Mouse (Mus musculus): ENCODE results near the gene Setdb1. TPM values are rescaled to one million over a fixed set of nuclear protein-coding genes. Genes with fewer than 3 reads are reported as not detected.
A peak's percentile ranks its signal among the peaks of the same experiment; 100 is the strongest.

Gene Setdb1
- total RNA-seq, 1 experiment, result 59.1 TPM

- H3K36me3 ChIP-seq (ENCODE audit: control insufficient read depth, insufficient read depth, low read length, poor library complexity, severe bottlenecking), result peaks cover 32% of the 10 kb centered on the region
- in situ Hi-C loops (cut with MboI; ENCODE audit: low sequenced_read_pairs in 2 of 2, unreplicated experiment in 2 of 2), result no loop called here
- H3K9me3 ChIP-seq (ENCODE audit: control insufficient read depth, insufficient read depth, low read depth, low read length), result no peaks in the 10 kb centered on the region
- no peak for TF ChIP-seq ZC3H11A (IDR thresholded peaks at IDR 0.05; ENCODE audit: borderline replicate concordance, low read depth, low read length)
- TF ChIP-seq MAFK (IDR thresholded peaks at IDR 0.05; ENCODE audit: insufficient read depth, low read depth, low read length), result no peak
- TF ChIP-seq CHD2 (IDR thresholded peaks at IDR 0.05; ENCODE audit: low read depth, low read length), result no peak
- TF ChIP-seq ZNF384 (IDR thresholded peaks at IDR 0.05; ENCODE audit: low read depth, low read length), result no peak
- TF ChIP-seq HCFC1 (IDR thresholded peaks at IDR 0.05; ENCODE audit: borderline replicate concordance, insufficient read depth, low read length), result no peak
- no peak overlapping the region for H3K4me3 ChIP-seq (ENCODE audit: insufficient read depth in 1 of 2, low read depth in 1 of 2, low read length in 2 of 2, poor library complexity in 1 of 2, severe bottlenecking in 1 of 2)
- H3K9ac ChIP-seq (ENCODE audit: insufficient read depth, low read depth, low read length, poor library complexity, severe bottlenecking), result no peak overlapping the region
- H3K4me1 ChIP-seq (ENCODE audit: control insufficient read depth in 2 of 2, insufficient read depth in 2 of 2, low read length in 2 of 2, poor library complexity in 1 of 2), result peaks cover 2 to 40% of the 10 kb centered on the region in 2 experiments; a peak in 2 of 4 replicates
- peak overlapping the region; percentile 10; the same call in 1 of the 2 replicates for H3K27ac ChIP-seq (ENCODE audit: insufficient read depth, low read depth, low read length, poor library complexity, severe bottlenecking)
- DNase-seq (ENCODE audit: low read depth, low spot score), result no peak
Observed at GRCm38 (mm10) chr3:95294316-95294715, 62.7 kb downstream of the Setdb1 start.

- peak overlapping the region; percentile 41; the same call in 1 of the 2 replicates for H3K9ac ChIP-seq (ENCODE audit: insufficient read depth, low read depth, low read length, poor library complexity, severe bottlenecking)
- peaks cover 36% of the 10 kb centered on the region for H3K36me3 ChIP-seq (ENCODE audit: control insufficient read depth, insufficient read depth, low read length, poor library complexity, severe bottlenecking)
- H3K9me3 ChIP-seq (ENCODE audit: control insufficient read depth, insufficient read depth, low read depth, low read length), result no peaks in the 10 kb centered on the region
- peak overlapping the region; percentile 12; the same call in 1 of the 2 replicates for H3K27ac ChIP-seq (ENCODE audit: insufficient read depth, low read depth, low read length, poor library complexity, severe bottlenecking)
- no peak overlapping the region for H3K4me3 ChIP-seq (ENCODE audit: insufficient read depth in 1 of 2, low read depth in 1 of 2, low read length in 2 of 2, poor library complexity in 1 of 2, severe bottlenecking in 1 of 2)
- peaks cover 2 to 40% of the 10 kb centered on the region in 2 experiments; a peak in 2 of 4 replicates for H3K4me1 ChIP-seq (ENCODE audit: control insufficient read depth in 2 of 2, insufficient read depth in 2 of 2, low read length in 2 of 2, poor library complexity in 1 of 2)
- TF ChIP-seq ZNF384 (IDR thresholded peaks at IDR 0.05; ENCODE audit: low read depth, low read length) (no peak), HCFC1 (IDR thresholded peaks at IDR 0.05; ENCODE audit: borderline replicate concordance, insufficient read depth, low read length) (no peak), CHD2 (IDR thresholded peaks at IDR 0.05; ENCODE audit: low read depth, low read length) (no peak), MAFK (IDR thresholded peaks at IDR 0.05; ENCODE audit: insufficient read depth, low read depth, low read length) (no peak), ZC3H11A (IDR thresholded peaks at IDR 0.05; ENCODE audit: borderline replicate concordance, low read depth, low read length) (no peak)
- in situ Hi-C loops (cut with MboI; ENCODE audit: low sequenced_read_pairs in 2 of 2, unreplicated experiment in 2 of 2), result no loop called here
- no peak for DNase-seq (ENCODE audit: low read depth, low spot score)
Observed at GRCm38 (mm10) chr3:95293537-95293936, 63.5 kb downstream of the Setdb1 start.

- in situ Hi-C loops (cut with MboI; ENCODE audit: low sequenced_read_pairs in 2 of 2, unreplicated experiment in 2 of 2), result no loop called here
- peaks cover 2 to 40% of the 10 kb centered on the region in 2 experiments; a peak in 2 of 4 replicates for H3K4me1 ChIP-seq (ENCODE audit: control insufficient read depth in 2 of 2, insufficient read depth in 2 of 2, low read length in 2 of 2, poor library complexity in 1 of 2)
- no peaks in the 10 kb centered on the region for H3K9me3 ChIP-seq (ENCODE audit: control insufficient read depth, insufficient read depth, low read depth, low read length)
- H3K36me3 ChIP-seq (ENCODE audit: control insufficient read depth, insufficient read depth, low read length, poor library complexity, severe bottlenecking), result peaks cover 41% of the 10 kb centered on the region
- no peak overlapping the region for H3K9ac ChIP-seq (ENCODE audit: insufficient read depth, low read depth, low read length, poor library complexity, severe bottlenecking)
- no peak overlapping the region for H3K27ac ChIP-seq (ENCODE audit: insufficient read depth, low read depth, low read length, poor library complexity, severe bottlenecking)
- DNase-seq (ENCODE audit: low read depth, low spot score), result no peak
- no peak overlapping the region for H3K4me3 ChIP-seq (ENCODE audit: insufficient read depth in 1 of 2, low read depth in 1 of 2, low read length in 2 of 2, poor library complexity in 1 of 2, severe bottlenecking in 1 of 2)
- TF ChIP-seq MAFK (IDR thresholded peaks at IDR 0.05; ENCODE audit: insufficient read depth, low read depth, low read length) (no peak), ZNF384 (IDR thresholded peaks at IDR 0.05; ENCODE audit: low read depth, low read length) (no peak), ZC3H11A (IDR thresholded peaks at IDR 0.05; ENCODE audit: borderline replicate concordance, low read depth, low read length) (no peak), HCFC1 (IDR thresholded peaks at IDR 0.05; ENCODE audit: borderline replicate concordance, insufficient read depth, low read length) (no peak), CHD2 (IDR thresholded peaks at IDR 0.05; ENCODE audit: low read depth, low read length) (no peak)
Observed at GRCm38 (mm10) chr3:95292899-95293298, 64.1 kb downstream of the Setdb1 start.

GRCm38 (mm10) chr3:95291041-95291440 is 66.0 kb downstream of the Setdb1 start:
- Histone ChIP-seq H3K27ac (ENCODE audit: insufficient read depth, low read depth, low read length, poor library complexity, severe bottlenecking) (0 out of 2 replicates have a peak overlapping the region, but pooled peaks have one; percentile 76), H3K4me3 (ENCODE audit: insufficient read depth in 1 of 2, low read depth in 1 of 2, low read length in 2 of 2, poor library complexity in 1 of 2, severe bottlenecking in 1 of 2) (no peak overlapping the region), H3K4me1 (ENCODE audit: control insufficient read depth in 2 of 2, insufficient read depth in 2 of 2, low read length in 2 of 2, poor library complexity in 1 of 2) (peaks cover 2 to 38% of the 10 kb centered on the region in 2 experiments; a peak in 2 of 4 replicates), H3K36me3 (ENCODE audit: control insufficient read depth, insufficient read depth, low read length, poor library complexity, severe bottlenecking) (peaks cover 41% of the 10 kb centered on the region), H3K9me3 (ENCODE audit: control insufficient read depth, insufficient read depth, low read depth, low read length) (no peaks in the 10 kb centered on the region), H3K9ac (ENCODE audit: insufficient read depth, low read depth, low read length, poor library complexity, severe bottlenecking) (no peak overlapping the region)
- no peak for DNase-seq (ENCODE audit: low read depth, low spot score)
- no peak for TF ChIP-seq MAFK (IDR thresholded peaks at IDR 0.05; ENCODE audit: insufficient read depth, low read depth, low read length)
- TF ChIP-seq CHD2 (IDR thresholded peaks at IDR 0.05; ENCODE audit: low read depth, low read length), result no peak
- no peak for TF ChIP-seq ZNF384 (IDR thresholded peaks at IDR 0.05; ENCODE audit: low read depth, low read length)
- TF ChIP-seq HCFC1 (IDR thresholded peaks at IDR 0.05; ENCODE audit: borderline replicate concordance, insufficient read depth, low read length), result no peak
- no peak for TF ChIP-seq ZC3H11A (IDR thresholded peaks at IDR 0.05; ENCODE audit: borderline replicate concordance, low read depth, low read length)
- in situ Hi-C loops (cut with MboI; ENCODE audit: low sequenced_read_pairs in 2 of 2, unreplicated experiment in 2 of 2), result no loop called here

Data from ES-E14 (cell line).